Mouse (Mus musculus): ENCODE data around the gene Bfsp1.

Bfsp1 gene

GRCm38 (mm10) chr2:143853447-143853846 is 9.5 kb downstream of the Bfsp1 start:
- in situ Hi-C loops (cut with MboI), result no loop called here

DNA sequence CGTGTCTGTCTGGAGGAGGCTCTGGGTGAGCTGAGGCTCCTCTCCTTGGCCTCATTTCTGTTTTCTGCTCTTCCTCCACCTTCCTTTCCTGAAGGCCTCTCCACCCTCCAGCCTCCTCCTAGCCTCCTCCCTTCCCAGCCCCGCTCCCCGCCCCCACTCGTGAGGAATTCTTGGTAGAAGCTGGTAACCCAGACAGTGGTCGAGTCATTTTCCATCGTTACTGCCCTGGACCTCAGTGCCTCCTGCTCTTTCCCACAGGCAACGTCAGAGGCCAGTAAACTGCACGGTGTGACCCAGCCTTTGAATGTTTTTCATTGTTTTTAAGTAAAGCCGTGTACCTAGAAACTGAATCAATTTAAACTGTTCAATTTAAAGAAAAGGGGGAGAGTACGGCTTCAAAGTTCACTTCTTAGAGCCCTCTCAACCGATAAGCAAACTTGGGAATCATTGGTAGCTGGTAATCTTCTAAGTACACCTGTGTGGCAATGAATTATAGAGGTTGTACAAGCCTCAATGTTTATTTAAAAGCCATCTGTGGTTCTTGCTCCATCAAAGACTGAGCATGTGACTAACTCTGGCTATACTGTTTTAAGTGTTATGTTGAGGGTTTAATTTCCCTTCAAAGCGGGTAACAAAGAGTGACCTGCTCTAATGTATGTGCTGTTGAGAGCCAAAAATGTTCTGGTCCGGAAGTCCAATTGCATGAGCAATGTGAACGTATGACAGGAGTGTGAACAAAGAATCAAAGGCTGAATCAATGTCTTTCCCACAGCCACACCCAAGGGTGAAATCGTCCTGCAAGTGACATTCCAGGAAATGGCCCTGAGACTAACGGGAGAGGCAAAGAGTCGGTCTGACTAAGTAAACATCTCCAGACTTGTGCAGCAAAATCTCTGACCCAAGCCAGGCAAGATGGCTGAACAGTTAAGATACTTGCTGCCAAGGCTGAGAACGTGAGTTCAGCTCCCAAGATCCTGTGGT is 10.4 kb downstream of the Bfsp1 start:
- in situ Hi-C loops (cut with MboI), result no loop called here

GRCm38 (mm10) chr2:143851354-143852221 is 11.4 kb downstream of the Bfsp1 start:
- in situ Hi-C loops (cut with MboI), result no loop called here

GRCm38 (mm10) chr2:143847291-143847690 is 15.7 kb downstream of the Bfsp1 start:
- in situ Hi-C loops (cut with MboI), result loop anchor here (10.0 kb wide), 1 partner anchor 368 kb away; no protein-coding TSS in a partner anchor

DNA sequence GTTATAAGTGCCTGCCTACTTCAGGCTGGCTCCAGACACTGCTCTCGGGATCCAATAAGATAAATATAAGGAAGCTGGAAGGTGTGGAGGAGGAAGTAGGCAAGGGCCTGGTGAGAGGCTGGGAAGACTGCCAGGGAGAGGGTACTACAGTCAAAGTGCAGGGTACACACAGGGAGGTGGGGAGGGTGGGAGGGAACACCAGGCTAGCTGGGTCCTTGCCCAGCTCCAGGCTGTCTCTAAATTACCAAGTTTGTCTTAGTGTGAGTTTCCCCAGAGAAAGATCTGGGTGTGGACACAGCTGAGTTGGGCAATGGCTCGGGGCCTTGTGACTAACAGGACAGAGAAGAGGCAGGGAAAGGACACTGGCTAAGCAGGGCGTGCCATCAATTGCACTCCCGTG is 16.2 kb downstream of the Bfsp1 start:
- in situ Hi-C loops (cut with MboI), result loop anchor here (10.0 kb wide), 1 partner anchor 368 kb away; no protein-coding TSS in a partner anchor

GRCm38 (mm10) chr2:143844779-143845178 is 18.2 kb downstream of the Bfsp1 start:
- in situ Hi-C loops (cut with MboI), result loop anchor here (10.0 kb wide), 1 partner anchor 370 kb away; no protein-coding TSS in a partner anchor

DNA sequence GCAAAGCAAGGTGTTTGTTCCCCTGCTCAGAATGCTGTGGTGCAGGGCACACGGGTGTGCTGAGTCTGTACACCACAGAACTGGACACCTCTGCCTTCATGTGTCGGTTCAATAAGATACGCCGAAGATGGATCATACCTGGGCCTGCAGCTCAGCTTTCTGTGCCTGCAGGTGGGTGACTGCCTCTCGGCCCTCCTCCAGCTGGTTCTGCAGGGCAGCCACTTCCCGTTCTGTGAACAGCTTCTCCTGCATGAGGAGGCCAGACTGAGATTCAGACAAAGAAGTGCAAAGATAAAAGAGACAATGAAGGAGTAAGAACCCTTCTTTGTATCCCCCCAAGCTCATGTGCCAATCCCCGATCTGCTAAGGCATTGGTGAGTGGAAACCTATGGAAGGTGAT is 21.4 kb downstream of the Bfsp1 start:
- in situ Hi-C loops (cut with MboI), result loop anchor here (10.0 kb wide), 1 partner anchor 373 kb away; no protein-coding TSS in a partner anchor

- in situ Hi-C loops (cut with MboI), result loop anchor here (10.0 kb wide), 1 partner anchor 374 kb away; no protein-coding TSS in a partner anchor
These were observed 22.1 kb downstream of the Bfsp1 start for GRCm38 (mm10) chr2:143840895-143841294.

DNA sequence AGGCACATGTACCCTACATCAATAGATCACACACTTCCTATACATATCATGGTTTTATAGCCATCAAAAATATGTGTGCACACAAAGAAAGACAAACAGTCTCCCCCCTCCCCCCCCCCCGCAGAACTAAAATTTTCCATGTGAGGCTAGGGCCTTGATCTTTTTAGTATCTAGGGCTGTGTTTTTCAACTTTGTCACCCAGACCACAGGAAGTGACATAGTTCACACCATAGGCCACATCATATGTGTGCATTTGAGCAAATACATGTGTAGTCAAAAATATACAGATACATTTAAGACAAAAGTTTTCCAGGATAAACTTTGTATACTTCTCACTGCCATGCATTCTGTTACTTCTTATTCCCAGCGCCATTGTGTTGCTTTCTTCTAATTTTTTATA is 23.5 kb downstream of the Bfsp1 start:
- in situ Hi-C loops (cut with MboI), result loop anchor here (10.0 kb wide), 1 partner anchor 145 kb away; no protein-coding TSS in a partner anchor

- in situ Hi-C loops (cut with MboI), result loop anchor here (10.0 kb wide), 1 partner anchor 146 kb away; no protein-coding TSS in a partner anchor
These were observed 24.3 kb downstream of the Bfsp1 start for GRCm38 (mm10) chr2:143838698-143839097.

- in situ Hi-C loops (cut with MboI), result loop anchor here (10.0 kb wide), 1 partner anchor 148 kb away; no protein-coding TSS in a partner anchor
These were observed 25.7 kb downstream of the Bfsp1 start for GRCm38 (mm10) chr2:143837291-143837701.

- in situ Hi-C loops (cut with MboI), result loop anchor here (10.0 kb wide), 1 partner anchor 149 kb away; no protein-coding TSS in a partner anchor
These were observed 27.2 kb downstream of the Bfsp1 start for GRCm38 (mm10) chr2:143835820-143836219.

DNA sequence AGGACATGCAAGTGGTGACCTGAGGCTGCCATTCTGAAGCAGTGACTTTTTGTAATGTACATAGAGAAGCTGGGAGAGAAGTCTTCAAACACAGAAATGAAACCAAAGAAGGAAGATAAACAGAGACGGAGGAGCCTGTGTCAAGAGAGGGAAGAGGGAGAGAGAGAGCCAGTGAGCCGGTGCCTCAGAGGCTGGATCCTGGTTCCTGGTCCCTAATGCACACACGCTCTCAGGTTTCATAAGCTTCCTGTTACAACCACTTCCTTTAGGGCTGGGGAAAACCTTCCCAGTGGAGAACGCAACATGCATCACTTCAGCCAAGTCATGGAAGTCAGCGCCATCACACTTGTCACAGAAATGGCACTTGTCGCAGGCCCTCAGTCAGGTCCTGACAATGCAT is 28.9 kb downstream of the Bfsp1 start:
- in situ Hi-C loops (cut with MboI), result loop anchor here (10.0 kb wide), 1 partner anchor 151 kb away; no protein-coding TSS in a partner anchor

DNA sequence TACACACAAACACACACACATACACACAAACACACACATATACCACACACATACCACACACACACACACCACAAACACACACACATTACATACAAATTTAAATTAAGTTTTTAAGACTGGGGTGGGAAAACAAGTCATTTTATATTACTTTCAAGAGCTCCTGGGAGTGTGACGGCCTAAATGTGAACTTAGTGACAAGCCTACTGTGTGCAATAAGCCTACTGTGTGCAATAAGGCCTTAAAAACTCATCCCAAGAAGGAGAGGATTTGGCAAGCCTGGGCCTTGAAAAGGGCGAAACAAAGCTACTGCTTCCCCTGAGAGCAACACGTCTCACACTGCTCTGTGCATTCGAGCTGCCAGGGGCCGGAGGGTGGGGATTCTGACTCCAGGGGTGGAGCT is 30.3 kb downstream of the Bfsp1 start:
- in situ Hi-C loops (cut with MboI), result loop anchor here (10.0 kb wide), 1 partner anchor 152 kb away; no protein-coding TSS in a partner anchor

GRCm38 (mm10) chr2:143831645-143832044 is 31.3 kb downstream of the Bfsp1 start:
- in situ Hi-C loops (cut with MboI), result loop anchor here (10.0 kb wide), 1 partner anchor 153 kb away; no protein-coding TSS in a partner anchor

GRCm38 (mm10) chr2:143813461-143813860 is 49.5 kb downstream of the Bfsp1 start:
- in situ Hi-C loops (cut with MboI), result no loop called here

DNA sequence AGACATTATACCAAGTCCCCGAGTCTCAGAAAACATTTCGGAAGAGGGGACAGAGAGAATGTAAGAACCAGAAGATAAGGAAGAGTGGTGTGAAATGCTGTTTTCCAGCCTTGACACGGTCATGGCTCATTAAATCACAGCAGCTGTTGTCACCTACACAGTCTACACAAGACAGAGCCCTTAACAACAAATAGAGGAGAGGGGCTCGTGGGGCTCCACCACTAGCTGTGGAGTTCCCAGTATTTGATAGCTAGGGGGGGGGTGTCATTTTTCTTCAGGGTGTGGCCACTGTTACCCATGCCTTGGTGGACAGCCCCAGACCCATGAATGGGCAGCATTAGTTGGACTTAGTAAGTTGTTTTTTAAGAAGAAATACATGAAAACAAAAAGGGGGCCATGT is 50.7 kb downstream of the Bfsp1 start:
- in situ Hi-C loops (cut with MboI), result no loop called here

GRCm38 (mm10) chr2:143808789-143809188 is 54.2 kb downstream of the Bfsp1 start:
- in situ Hi-C loops (cut with MboI), result no loop called here

DNA sequence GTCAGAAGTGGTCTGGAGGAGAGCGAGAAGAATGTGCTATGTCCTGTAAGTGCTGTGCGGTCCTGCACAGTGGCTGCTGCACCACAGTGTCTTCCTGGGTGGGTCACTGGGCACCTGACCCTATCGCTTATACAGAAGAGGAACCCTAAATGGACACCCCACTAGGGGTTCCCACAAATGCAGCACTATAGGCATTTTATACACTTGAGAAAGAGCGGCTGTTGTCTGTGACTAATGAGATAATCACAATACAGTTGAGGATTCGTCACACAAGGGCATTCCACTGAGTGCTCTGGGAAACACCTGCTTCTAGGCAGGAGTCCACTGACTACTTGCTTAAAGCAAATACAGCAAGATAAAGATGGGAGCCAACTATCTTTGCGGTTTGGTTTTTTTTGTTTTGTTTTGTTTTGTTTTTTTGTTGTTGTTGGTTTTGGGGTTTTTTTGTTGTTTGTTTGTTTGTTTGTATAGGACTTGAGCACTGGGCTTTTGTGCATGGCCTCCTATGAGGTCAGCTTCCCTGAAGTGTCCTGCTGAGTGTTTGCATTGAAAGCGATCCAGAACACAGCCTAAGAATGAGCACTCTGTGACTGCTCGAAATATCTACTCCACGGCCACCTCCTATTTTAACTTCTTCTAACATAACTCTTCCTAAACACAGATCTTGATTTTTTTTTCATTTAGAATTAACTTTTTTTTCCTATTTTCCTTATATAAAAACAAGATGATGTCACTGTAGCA is 55.9 kb downstream of the Bfsp1 start:
- in situ Hi-C loops (cut with MboI), result no loop called here

DNA sequence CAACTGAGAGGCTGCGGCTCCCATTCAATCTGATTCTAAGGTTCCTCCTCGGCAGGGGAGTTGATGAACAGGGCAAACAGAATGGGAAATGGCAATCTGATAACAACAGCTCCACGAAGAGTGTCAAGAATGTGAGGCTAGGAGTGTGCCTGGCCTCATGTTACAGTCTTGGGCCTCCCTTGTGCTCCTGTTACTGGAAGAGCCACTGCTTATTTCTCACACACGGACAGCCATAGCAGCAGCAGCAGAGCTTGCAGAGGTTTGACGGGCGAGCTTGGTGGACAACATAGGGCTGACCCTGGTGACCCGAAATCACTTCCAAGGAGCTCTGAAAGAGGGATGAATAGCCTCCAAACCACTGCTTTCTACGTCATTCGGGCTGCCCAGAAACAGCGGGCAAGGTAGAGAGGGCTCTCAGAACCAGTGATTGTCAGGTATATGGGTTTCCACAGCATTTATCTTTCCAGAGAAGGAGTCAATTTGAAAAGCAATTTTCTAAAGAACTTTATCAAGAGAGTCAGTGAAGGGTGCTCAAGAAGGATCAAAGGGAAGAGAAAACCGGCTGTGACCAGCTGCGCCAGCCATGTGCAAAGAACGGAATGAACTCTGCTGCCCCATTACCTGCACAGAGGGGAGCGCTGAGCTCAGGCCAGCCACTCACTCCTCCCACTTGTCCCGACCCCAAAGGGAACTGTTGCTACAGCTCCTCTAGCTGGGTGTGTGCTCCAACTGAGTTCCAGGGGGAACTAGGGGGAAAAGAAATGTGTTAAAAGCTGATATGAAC is 56.6 kb downstream of the Bfsp1 start:
- in situ Hi-C loops (cut with MboI), result no loop called here

Data from mature B cell (primary cell).